Mouse (Mus musculus) testis, adult 2 months (tissue): Measurements from ENCODE around the gene Sirt1.

Experiments
- CTCF ChIP-seq: fragments of 200-500 bp; IDR thresholded peaks from 2 replicates; pipeline ENCODE4 v1.5.1; 2012; ENCODE audit warnings: low read depth, mild to moderate bottlenecking, inconsistent platforms, low read length, moderate library complexity; ENCODE audit not compliant: control insufficient read depth, insufficient read depth, insufficient replicate concordance
- POLR2A ChIP-seq: fragments of 200-500 bp; IDR thresholded peaks from 2 replicates; pipeline ENCODE4 v1.6.1; 2012; ENCODE audit warnings: low read depth, mild to moderate bottlenecking, inconsistent platforms, low read length, moderate library complexity; ENCODE audit not compliant: control insufficient read depth

- TF ChIP-seq POLR2A (no peak), CTCF (peak; percentile 77; the same call in 1 of the 2 replicates)
Observed at GRCm38 (mm10) chr10:63308582-63309366, 72.7 kb downstream of the Sirt1 start.
